Mouse (Mus musculus) myocyte (in vitro differentiated cells): Measurements from ENCODE around the gene Polr2b.

Experiments used
- CEBPB ChIP-seq: IDR thresholded peaks from 2 replicates; pipeline ENCODE4 v1.6.1; 2011; ENCODE audit warnings: mild to moderate bottlenecking, moderate library complexity; ENCODE audit not compliant: poor library complexity, insufficient read depth, severe bottlenecking
- E2F4 ChIP-seq: IDR thresholded peaks from one replicate; pipeline ENCODE4 v1.6.1; 2011; ENCODE audit warnings: mild to moderate bottlenecking, control low read depth, moderate library complexity; ENCODE audit not compliant: insufficient read depth
- MAX ChIP-seq: IDR thresholded peaks from one replicate; pipeline ENCODE4 v1.6.1; 2011; ENCODE audit warnings: low read depth, mild to moderate bottlenecking, control low read depth
- MYOD1 ChIP-seq, 3 experiments: IDR thresholded peaks; one replicate each; pipeline ENCODE4 v1.6.1; 2011; ENCODE audit warnings: control low read depth in 2 of 3, low read depth in 2 of 3, mild to moderate bottlenecking in 2 of 3, moderate library complexity in 1 of 3; ENCODE audit not compliant: insufficient read length in 2 of 3, control insufficient read depth in 1 of 3
- MYOG ChIP-seq, 3 experiments: IDR thresholded peaks; one replicate each; pipeline ENCODE4 v1.6.1; 2011; ENCODE audit warnings: control low read depth in 2 of 3, low read depth in 2 of 3, mild to moderate bottlenecking in 2 of 3; ENCODE audit not compliant: insufficient read length in 2 of 3, control insufficient read depth in 1 of 3, insufficient read depth in 1 of 3
- POLR2A ChIP-seq: IDR thresholded peaks from one replicate; pipeline ENCODE4 v1.6.1; 2011; ENCODE audit warnings: low read depth, mild to moderate bottlenecking, control low read depth, moderate library complexity; ENCODE audit not compliant: insufficient read length
- POLR2AphosphoS2 ChIP-seq: IDR thresholded peaks from one replicate; pipeline ENCODE4 v1.6.1; 2011; ENCODE audit warnings: low read depth, control low read depth; ENCODE audit not compliant: insufficient read length
- REST ChIP-seq: IDR thresholded peaks from one replicate; pipeline ENCODE4 v1.6.1; 2011; ENCODE audit warnings: mild to moderate bottlenecking, control low read depth, moderate library complexity; ENCODE audit not compliant: insufficient read depth, insufficient read length
- SRF ChIP-seq: IDR thresholded peaks from one replicate; pipeline ENCODE4 v1.6.1; 2011; ENCODE audit warnings: low read depth; ENCODE audit not compliant: control insufficient read depth, insufficient read length
- TCF12 ChIP-seq: IDR thresholded peaks from one replicate; pipeline ENCODE4 v1.6.1; 2011; ENCODE audit warnings: mild to moderate bottlenecking, control low read depth; ENCODE audit not compliant: poor library complexity, insufficient read depth, severe bottlenecking
- TCF3 ChIP-seq: IDR thresholded peaks from one replicate; pipeline ENCODE4 v1.6.1; 2011; ENCODE audit warnings: low read depth, control low read depth; ENCODE audit not compliant: insufficient read length
- USF1 ChIP-seq: IDR thresholded peaks from one replicate; pipeline ENCODE4 v1.6.1; 2011; ENCODE audit warnings: low read depth, mild to moderate bottlenecking, control low read depth, moderate library complexity

- TF ChIP-seq CEBPB (0 out of 2 replicates have a peak, but pooled peaks have one; percentile 35), USF1 (peak; percentile 99), MAX (no peak), TCF12 (no peak), E2F4 (no peak), POLR2A (no peak), TCF3 (no peak), POLR2AphosphoS2 (no peak), MYOG (IDR thresholded peaks at IDR 0.05; ENCODE audit: control insufficient read depth in 1 of 3, insufficient read depth in 1 of 3, insufficient read length in 2 of 3, low read depth in 2 of 3) (no peak), MYOD1 (IDR thresholded peaks at IDR 0.05; ENCODE audit: control insufficient read depth in 1 of 3, insufficient read length in 2 of 3, low read depth in 2 of 3) (no peak), REST (no peak), SRF (no peak)
Observed at GRCm38 (mm10) chr5:77372778-77373177, 62.8 kb downstream of the Polr2b start.
